Mouse (Mus musculus) olfactory bulb, adult 2 months (tissue): Measurements from ENCODE around the gene Myo18a. TPM values are rescaled to one million over a fixed set of nuclear protein-coding genes. Genes with fewer than 3 reads are reported as not detected.

ENCODE experiments used
- H3K27ac ChIP-seq: fragments of 200-500 bp; 2 replicates; pipeline ENCODE4 v1.5.1; 2012; ENCODE audit warnings: low read depth, low read length; ENCODE audit not compliant: insufficient read depth
- H3K4me1 ChIP-seq: fragments of 200-500 bp; 2 replicates; pipeline ENCODE4 v1.6.1; 2012; ENCODE audit warnings: low read length; ENCODE audit not compliant: control insufficient read depth, insufficient read depth
- H3K4me3 ChIP-seq: fragments of 200-500 bp; 2 replicates; pipeline ENCODE4 v1.5.1; 2012; ENCODE audit warnings: mild to moderate bottlenecking, low read depth, low read length, moderate library complexity; ENCODE audit not compliant: insufficient read depth
- CTCF ChIP-seq: fragments of 200-500 bp; IDR thresholded peaks from 2 replicates; pipeline ENCODE4 v1.5.1; 2012; ENCODE audit warnings: low read depth, mild to moderate bottlenecking, low read length, moderate library complexity; ENCODE audit not compliant: insufficient read depth
- POLR2A ChIP-seq: fragments of 200-500 bp; IDR thresholded peaks from 2 replicates; pipeline ENCODE4 v1.6.1; 2012; ENCODE audit warnings: mild to moderate bottlenecking, low read depth, low read length, moderate library complexity; ENCODE audit not compliant: insufficient read depth
- WGBS: fragments of 180-500 bp; shearing (Covaris S2); methylation state at CpG from one replicate; pipeline ENCODE4 v1.1.7; 2018; 5-methylcytosine and 5-hydroxymethylcytosine counted together
- polyA plus RNA-seq: library from polyadenylated mRNA; stranded (reverse); fragments of >200 nt; gene quantifications from 2 replicates; pipeline ENCODE4 v1.2.4, GENCODE M21; 2012; ENCODE audit warnings: low replicate concordance; ENCODE audit not compliant: missing spikeins, insufficient read depth, insufficient read length

Gene Myo18a
- polyA plus RNA-seq, 1 experiment, result 284 TPM

- 9% methylated on average over 35 of the region's 35 CpGs for WGBS
- Histone ChIP-seq H3K27ac (peak overlapping the region; percentile 88), H3K4me1 (peaks cover 32% of the 10 kb centered on the region), H3K4me3 (peak overlapping the region; percentile 45)
- TF ChIP-seq CTCF, result peak; percentile 20; the same call in 1 of the 2 replicates
- TF ChIP-seq POLR2A, result no peak
These were observed 3.4 kb downstream of the Myo18a start for GRCm38 (mm10) chr11:77766351-77767001.

- H3K4me3 ChIP-seq, result no peak overlapping the region
- no peak overlapping the region for H3K27ac ChIP-seq
- WGBS, result 71% methylated on average over 4 of the region's 4 CpGs
- H3K4me1 ChIP-seq, result peaks cover 25% of the 10 kb centered on the region
- TF ChIP-seq CTCF, result no peak
- TF ChIP-seq POLR2A, result no peak
These were observed 6.5 kb downstream of the Myo18a start for GRCm38 (mm10) chr11:77769496-77769895.

- TF ChIP-seq POLR2A (no peak), CTCF (no peak)
- H3K4me1 ChIP-seq, result peaks cover 18% of the 10 kb centered on the region
- H3K4me3 ChIP-seq, result no peak overlapping the region
- 84% methylated on average over 8 of the region's 8 CpGs for WGBS
- H3K27ac ChIP-seq, result no peak overlapping the region
These were observed 7.3 kb downstream of the Myo18a start for GRCm38 (mm10) chr11:77770346-77770745.

- no peak overlapping the region for H3K4me3 ChIP-seq
- WGBS, result 80% methylated on average over 8 of the region's 8 CpGs
- TF ChIP-seq CTCF (no peak), POLR2A (no peak)
- peaks cover 13% of the 10 kb centered on the region for H3K4me1 ChIP-seq
- no peak overlapping the region for H3K27ac ChIP-seq
These were observed 9.1 kb downstream of the Myo18a start for GRCm38 (mm10) chr11:77771879-77772713.

GRCm38 (mm10) chr11:77775701-77776400 lies 12.8 kb downstream of the Myo18a start:
- H3K27ac ChIP-seq, result no peak overlapping the region
- no peak overlapping the region for H3K4me3 ChIP-seq
- 43% methylated on average over 9 of the region's 9 CpGs for WGBS
- H3K4me1 ChIP-seq, result peaks cover 20% of the 10 kb centered on the region
- no peak for TF ChIP-seq CTCF
- TF ChIP-seq POLR2A, result no peak

- H3K4me3 ChIP-seq, result no peak overlapping the region
- 94% methylated on average over 17 of the region's 17 CpGs for WGBS
- H3K27ac ChIP-seq, result no peak overlapping the region
- peaks cover 24% of the 10 kb centered on the region for H3K4me1 ChIP-seq
- no peak; the same call in 1 of the 2 replicates for TF ChIP-seq POLR2A
- no peak for TF ChIP-seq CTCF
These were observed 14.4 kb downstream of the Myo18a start for GRCm38 (mm10) chr11:77777436-77777835.

GRCm38 (mm10) chr11:77777937-77778336 lies 14.9 kb downstream of the Myo18a start:
- whole genome bisulfite sequencing, result 93% methylated on average over 17 of the region's 17 CpGs
- TF ChIP-seq POLR2A, result no peak
- H3K4me3 ChIP-seq, result no peak overlapping the region
- H3K4me1 ChIP-seq, result peaks cover 27% of the 10 kb centered on the region
- no peak overlapping the region for H3K27ac ChIP-seq

GRCm38 (mm10) chr11:77779240-77779639 lies 16.2 kb downstream of the Myo18a start:
- no peak for TF ChIP-seq CTCF
- TF ChIP-seq POLR2A, result no peak
- no peak overlapping the region for H3K27ac ChIP-seq
- no peak overlapping the region for H3K4me3 ChIP-seq
- 100% methylated on average over 1 of the region's 1 CpGs for WGBS
- H3K4me1 ChIP-seq, result peaks cover 40% of the 10 kb centered on the region

GRCm38 (mm10) chr11:77781088-77781487 lies 18.0 kb downstream of the Myo18a start:
- TF ChIP-seq POLR2A (no peak), CTCF (no peak)
- Histone ChIP-seq H3K27ac (no peak overlapping the region), H3K4me1 (peaks cover 51% of the 10 kb centered on the region), H3K4me3 (no peak overlapping the region)
- WGBS, result 85% methylated on average over 7 of the region's 7 CpGs
